Mouse (Mus musculus) myocyte (in vitro differentiated cells): ENCODE measurements around the gene Yap1. TPM values are rescaled to one million over a fixed set of nuclear protein-coding genes. Genes with fewer than 3 reads are reported as not detected.

ENCODE experiments used
- H3K27me3 ChIP-seq: one replicate; pipeline ENCODE4 v1.6.1; 2011; ENCODE audit not compliant: control insufficient read depth, insufficient read depth, insufficient read length
- H3K36me3 ChIP-seq: one replicate; pipeline ENCODE4 v1.6.1; 2011; ENCODE audit not compliant: control insufficient read depth, insufficient read depth
- H3K4me2 ChIP-seq: one replicate; pipeline ENCODE4 v1.6.1; 2011; ENCODE audit warnings: low read depth, control low read depth
- H3K4me3 ChIP-seq: one replicate; pipeline ENCODE4 v1.5.1; 2011; ENCODE audit warnings: mild to moderate bottlenecking, control low read depth, moderate library complexity
- H3K79me2 ChIP-seq: one replicate; pipeline ENCODE4 v1.6.1; 2011; ENCODE audit not compliant: control insufficient read depth, insufficient read depth
- H3ac ChIP-seq: one replicate; pipeline ENCODE4 v1.6.1; 2011; ENCODE audit not compliant: control insufficient read depth, insufficient read length
- CEBPB ChIP-seq: IDR thresholded peaks from 2 replicates; pipeline ENCODE4 v1.6.1; 2011; ENCODE audit warnings: mild to moderate bottlenecking, moderate library complexity; ENCODE audit not compliant: poor library complexity, insufficient read depth, severe bottlenecking
- E2F4 ChIP-seq: IDR thresholded peaks from one replicate; pipeline ENCODE4 v1.6.1; 2011; ENCODE audit warnings: mild to moderate bottlenecking, control low read depth, moderate library complexity; ENCODE audit not compliant: insufficient read depth
- MAX ChIP-seq: IDR thresholded peaks from one replicate; pipeline ENCODE4 v1.6.1; 2011; ENCODE audit warnings: low read depth, mild to moderate bottlenecking, control low read depth
- MYOD1 ChIP-seq, 3 experiments: IDR thresholded peaks; one replicate each; pipeline ENCODE4 v1.6.1; 2011; ENCODE audit warnings: control low read depth in 2 of 3, low read depth in 2 of 3, mild to moderate bottlenecking in 2 of 3, moderate library complexity in 1 of 3; ENCODE audit not compliant: insufficient read length in 2 of 3, control insufficient read depth in 1 of 3
- MYOG ChIP-seq, 3 experiments: IDR thresholded peaks; one replicate each; pipeline ENCODE4 v1.6.1; 2011; ENCODE audit warnings: control low read depth in 2 of 3, low read depth in 2 of 3, mild to moderate bottlenecking in 2 of 3; ENCODE audit not compliant: insufficient read length in 2 of 3, control insufficient read depth in 1 of 3, insufficient read depth in 1 of 3
- POLR2A ChIP-seq: IDR thresholded peaks from one replicate; pipeline ENCODE4 v1.6.1; 2011; ENCODE audit warnings: low read depth, mild to moderate bottlenecking, control low read depth, moderate library complexity; ENCODE audit not compliant: insufficient read length
- POLR2AphosphoS2 ChIP-seq: IDR thresholded peaks from one replicate; pipeline ENCODE4 v1.6.1; 2011; ENCODE audit warnings: low read depth, control low read depth; ENCODE audit not compliant: insufficient read length
- REST ChIP-seq: IDR thresholded peaks from one replicate; pipeline ENCODE4 v1.6.1; 2011; ENCODE audit warnings: mild to moderate bottlenecking, control low read depth, moderate library complexity; ENCODE audit not compliant: insufficient read depth, insufficient read length
- SRF ChIP-seq: IDR thresholded peaks from one replicate; pipeline ENCODE4 v1.6.1; 2011; ENCODE audit warnings: low read depth; ENCODE audit not compliant: control insufficient read depth, insufficient read length
- TCF12 ChIP-seq: IDR thresholded peaks from one replicate; pipeline ENCODE4 v1.6.1; 2011; ENCODE audit warnings: mild to moderate bottlenecking, control low read depth; ENCODE audit not compliant: poor library complexity, insufficient read depth, severe bottlenecking
- TCF3 ChIP-seq: IDR thresholded peaks from one replicate; pipeline ENCODE4 v1.6.1; 2011; ENCODE audit warnings: low read depth, control low read depth; ENCODE audit not compliant: insufficient read length
- USF1 ChIP-seq: IDR thresholded peaks from one replicate; pipeline ENCODE4 v1.6.1; 2011; ENCODE audit warnings: low read depth, mild to moderate bottlenecking, control low read depth, moderate library complexity
- polyA plus RNA-seq: library from polyadenylated mRNA; unstranded; fragments of >200 nt; fragmentation: generic; extraction: Trizol; gene quantifications from one replicate; pipeline ENCODE4 v1.2.1, GENCODE M21; 2012; ENCODE audit warnings: missing spikeins

Gene Yap1
- polyA plus RNA-seq, 1 experiment: 27.5 TPM

DNA sequence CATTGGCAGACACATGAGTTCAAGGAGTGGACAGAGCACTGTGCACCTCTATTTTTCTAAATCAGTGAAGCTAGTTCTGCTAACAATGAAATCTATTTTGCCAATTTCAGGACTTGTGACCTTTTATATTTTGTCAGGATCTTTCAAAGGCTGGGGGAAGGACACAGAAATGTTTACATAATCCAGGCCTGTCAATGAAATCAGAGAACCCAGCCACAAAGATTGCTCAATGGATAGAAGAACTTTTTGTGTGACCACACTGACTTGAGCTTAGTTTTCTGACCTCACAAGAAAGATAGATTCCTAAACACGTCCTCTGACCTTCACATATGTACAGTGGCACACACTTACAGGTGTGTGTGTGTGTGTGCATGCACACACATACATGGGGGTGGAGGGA, 113.2 kb downstream of the Yap1 start:
- Histone ChIP-seq H3K4me2 (no peak overlapping the region), H3K27me3 (no peaks in the 10 kb centered on the region), H3K4me3 (no peak overlapping the region), H3K79me2 (no peaks in the 10 kb centered on the region), H3K36me3 (no peaks in the 10 kb centered on the region), H3ac (no peak overlapping the region)
- TF ChIP-seq SRF (no peak), MYOG (IDR thresholded peaks at IDR 0.05; ENCODE audit: control insufficient read depth in 1 of 3, insufficient read depth in 1 of 3, insufficient read length in 2 of 3, low read depth in 2 of 3) (no peak), CEBPB (no peak), REST (no peak), MYOD1 (IDR thresholded peaks at IDR 0.05; ENCODE audit: control insufficient read depth in 1 of 3, insufficient read length in 2 of 3, low read depth in 2 of 3) (no peak)

DNA sequence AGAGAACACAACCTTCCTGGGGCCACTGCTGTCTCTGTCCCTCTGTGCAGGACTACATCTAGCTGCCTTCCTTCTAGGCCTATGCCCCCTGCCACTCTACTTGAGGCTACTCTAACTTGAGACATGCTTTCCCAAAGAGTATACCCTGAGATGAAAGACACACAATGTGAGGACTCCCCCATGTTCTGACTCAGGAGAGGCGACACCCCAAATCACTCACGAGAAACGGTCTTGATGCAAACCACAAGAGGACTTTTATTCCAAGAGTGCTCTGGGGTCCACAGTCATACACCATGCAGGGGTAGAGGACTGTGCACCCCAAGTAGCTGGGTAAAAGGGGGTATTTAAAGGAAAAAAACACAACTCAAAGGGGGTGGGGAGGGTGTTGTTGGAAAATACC, 120.0 kb downstream of the Yap1 start:
- H3K27me3 ChIP-seq: no peaks in the 10 kb centered on the region
- no peak overlapping the region for H3ac ChIP-seq
- H3K4me3 ChIP-seq: no peak overlapping the region
- H3K79me2 ChIP-seq: no peaks in the 10 kb centered on the region
- H3K36me3 ChIP-seq: no peaks in the 10 kb centered on the region
- no peak overlapping the region for H3K4me2 ChIP-seq
- TF ChIP-seq REST (no peak), POLR2AphosphoS2 (no peak), MAX (no peak), SRF (no peak), USF1 (no peak), E2F4 (no peak), TCF3 (no peak), CEBPB (no peak), MYOG (IDR thresholded peaks at IDR 0.05; ENCODE audit: control insufficient read depth in 1 of 3, insufficient read depth in 1 of 3, insufficient read length in 2 of 3, low read depth in 2 of 3) (no peak), POLR2A (no peak), MYOD1 (IDR thresholded peaks at IDR 0.05; ENCODE audit: control insufficient read depth in 1 of 3, insufficient read length in 2 of 3, low read depth in 2 of 3) (no peak), TCF12 (no peak)

DNA sequence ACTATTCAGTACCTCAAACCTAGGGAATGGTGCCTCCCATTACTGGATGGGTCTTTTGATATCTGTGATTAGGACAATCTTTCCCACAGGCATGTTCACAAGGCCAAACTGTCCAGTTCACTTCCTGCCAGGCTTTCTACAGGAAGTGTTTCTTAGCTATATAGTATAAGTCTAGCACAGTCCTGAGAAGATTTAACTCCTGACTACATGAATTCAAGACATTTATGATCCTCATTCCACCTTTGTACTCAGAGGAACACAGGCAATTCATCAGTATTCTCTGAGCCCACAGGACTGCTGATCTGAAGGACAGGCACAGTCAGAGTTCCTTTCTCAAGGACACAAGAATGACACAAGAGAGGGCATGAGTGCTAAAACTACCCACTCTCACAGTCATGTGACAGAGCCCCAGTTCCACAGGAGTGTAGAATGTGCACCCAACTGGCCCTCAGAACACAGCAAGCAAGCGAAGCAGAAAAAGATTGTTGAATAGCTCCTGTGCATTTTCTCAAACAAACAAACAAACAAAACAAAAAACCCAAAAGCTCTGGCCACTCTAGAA, 122.0 kb downstream of the Yap1 start:
- TF ChIP-seq USF1 (no peak), SRF (no peak), E2F4 (no peak), TCF3 (no peak), REST (no peak)

More for the DNA sequence above, 122.0 kb downstream of the Yap1 start:
- H3K27me3 ChIP-seq: no peaks in the 10 kb centered on the region
- no peaks in the 10 kb centered on the region for H3K36me3 ChIP-seq
- H3K4me3 ChIP-seq: no peak overlapping the region
- H3K79me2 ChIP-seq: no peaks in the 10 kb centered on the region
- H3ac ChIP-seq: no peak overlapping the region
- H3K4me2 ChIP-seq: no peak overlapping the region

Other genes with a start within 250 kb of the Yap1 start
- 60.9 TPM for gene Tmem123, start 240.6 kb downstream of the Yap1 start, polyA plus RNA-seq
- gene Birc2, start 167.5 kb downstream of the Yap1 start, polyA plus RNA-seq: 6.3 TPM
- 0.14 TPM for gene Birc3, start 131.4 kb downstream of the Yap1 start, polyA plus RNA-seq
- gene Cfap300, start 38.2 kb upstream of the Yap1 start, polyA plus RNA-seq: 0.84 TPM
- gene Cep126, start 129.7 kb upstream of the Yap1 start, polyA plus RNA-seq: 0.34 TPM